Mouse (Mus musculus) adrenal gland, postnatal 4 days (tissue): ENCODE results near the gene Olfr1513. TPM values are rescaled to one million over a fixed set of nuclear protein-coding genes. Genes with fewer than 3 reads are reported as not detected.
"Not testable (repeated sequence)": the region's sequence is repeated elsewhere in the genome, so short reads cannot be mapped to it uniquely, and the experiment has no call there.

ENCODE experiments used
- DNase-seq, 2 experiments: peaks; one replicate each; pipeline ENCODE4 v3.0.0; 2021 to 2022; ENCODE audit warnings: low spot score in 2 of 2, mixed read lengths in 2 of 2
- total RNA-seq, 2 experiments: library from RNA; stranded (reverse); gene quantifications; 2 replicates each; pipeline ENCODE4 v1.2.3; 2021

The Olfr1513 gene
- total RNA-seq, 2 experiments from 2014 or later, result not detected

- no peak for DNase-seq
Observed at GRCm38 (mm10) chr14:52310906-52311305, 45.3 kb downstream of the Olfr1513 start.

DNA sequence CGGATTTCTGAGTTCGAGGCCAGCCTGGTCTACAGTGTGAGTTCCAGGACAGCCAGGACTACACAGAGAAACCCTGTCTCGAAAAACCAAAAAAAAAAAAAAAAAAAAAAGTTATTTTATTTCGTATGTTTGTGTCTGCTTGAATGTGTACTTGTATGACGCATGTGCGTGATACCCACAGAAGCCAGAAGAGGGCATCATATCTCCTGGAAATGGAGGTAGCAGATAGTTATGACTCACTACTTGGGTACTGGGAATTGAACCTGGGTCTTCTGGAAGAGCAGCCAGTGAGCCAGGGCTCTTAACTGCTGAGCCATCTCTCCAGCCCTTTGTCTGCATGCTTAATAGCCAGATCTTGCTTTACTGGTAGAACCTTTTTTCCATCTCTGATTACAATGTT is 45.9 kb downstream of the Olfr1513 start:
- DNase-seq, result not testable (repeated sequence)

- DNase-seq, result no peak
Observed at GRCm38 (mm10) chr14:52306100-52306499, 50.1 kb downstream of the Olfr1513 start.

DNA sequence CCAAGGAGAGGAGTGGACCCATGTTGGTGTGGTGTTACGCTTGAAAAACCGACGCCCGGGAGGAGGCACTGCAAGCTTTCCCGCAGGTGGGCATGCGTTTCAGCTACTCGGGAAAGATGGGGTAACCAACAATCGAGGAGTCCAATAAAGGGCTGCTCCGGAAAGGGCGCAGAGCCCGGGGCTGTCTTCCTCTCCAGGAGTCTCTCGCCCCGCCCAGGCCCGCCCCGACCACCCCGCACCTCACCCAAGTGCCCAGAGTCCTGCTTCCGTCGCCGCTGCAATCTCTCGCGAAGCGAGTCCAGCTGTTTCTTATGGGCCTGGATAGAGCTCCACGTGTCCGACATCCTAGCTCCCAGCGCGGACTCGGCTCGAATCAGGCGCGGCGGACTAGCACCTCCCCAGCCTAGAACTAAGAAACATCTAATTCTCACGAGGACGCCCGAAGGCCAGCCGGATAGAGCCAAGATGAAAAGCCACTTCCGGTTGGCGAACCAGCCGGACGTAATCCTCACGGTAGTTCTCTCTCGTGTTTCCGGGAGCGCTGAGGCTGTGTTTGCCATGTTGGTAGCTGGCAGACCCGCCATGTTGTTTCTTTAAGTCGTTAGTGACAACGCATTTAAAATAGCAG is 51.5 kb downstream of the Olfr1513 start, which contains the start of gene Mettl3:
TSS of gene Mettl3 (minus strand) at position 485 of the 628 bp plus-strand sequence.
- peak; percentile 64 to 75 for DNase-seq

GRCm38 (mm10) chr14:52303517-52303916 is 52.7 kb downstream of the Olfr1513 start:
- not testable (repeated sequence) for DNase-seq

Other genes starting within 250 kb of the Olfr1513 start
- gene Rpgrip1, start 245.7 kb downstream of the Olfr1513 start, total RNA-seq, result 1 to 10 TPM in 1 of 2 experiments, under 1 TPM in 1; 0.37 to 1.6 TPM
- 10 to 100 TPM; 76.4 to 86.7 TPM for gene Supt16, start 159.0 kb downstream of the Olfr1513 start, total RNA-seq
- gene Chd8, start 98.6 kb downstream of the Olfr1513 start, total RNA-seq, result 100 to 1,000 TPM; 153 to 165 TPM
- 10 to 100 TPM; 61.8 to 62.0 TPM for gene Tox4, start 77.3 kb downstream of the Olfr1513 start, total RNA-seq
- 10 to 100 TPM; 38.9 to 39.8 TPM for gene Rab2b, start 76.9 kb downstream of the Olfr1513 start, total RNA-seq
- 10 to 100 TPM; 32.0 to 41.9 TPM for gene Mettl3, start 51.3 kb downstream of the Olfr1513 start, total RNA-seq
- 10 to 100 TPM; 17.0 to 20.1 TPM for gene Sall2, start 27.6 kb downstream of the Olfr1513 start, total RNA-seq
- not detected for gene Olfr1512, start 22.8 kb upstream of the Olfr1513 start, total RNA-seq
- gene Olfr1511, start 41.0 kb upstream of the Olfr1513 start, total RNA-seq, result not detected
- gene Olfr1510, start 58.0 kb upstream of the Olfr1513 start, total RNA-seq, result not detected
- gene Olfr1509, start 86.6 kb upstream of the Olfr1513 start, total RNA-seq, result not detected
- gene Olfr1508, start 111.1 kb upstream of the Olfr1513 start, total RNA-seq, result not detected
- not detected for gene Olfr1507, start 139.3 kb upstream of the Olfr1513 start, total RNA-seq